Mouse (Mus musculus) MEL (cell line): ENCODE measurements around the gene Entpd7. TPM values are rescaled to one million over a fixed set of nuclear protein-coding genes. Genes with fewer than 3 reads are reported as not detected.
A peak's percentile ranks its signal among the peaks of the same experiment; 100 is the strongest.

Source experiments
- DNase-seq: peaks from one replicate; pipeline ENCODE4 v3.0.0; 2011; ENCODE audit warnings: low read depth, low spot score
- H3K27ac ChIP-seq: 2 replicates; pipeline ENCODE4 v1.5.1; 2012; ENCODE audit warnings: low read depth, mild to moderate bottlenecking, control low read depth, low read length, moderate library complexity; ENCODE audit not compliant: control insufficient read depth
- H3K27me3 ChIP-seq, 2 experiments: fragments of 150-350 bp in 1 of 2; sonication (generic) in 1 of 2; 2 replicates each; pipeline ENCODE4 v1.6.1; 2012; ENCODE audit warnings: low read length in 2 of 2, mild to moderate bottlenecking in 2 of 2, improper control_type of control experiment in 1 of 2, moderate library complexity in 1 of 2; ENCODE audit not compliant: insufficient read depth in 2 of 2, control insufficient read depth in 1 of 2
- H3K36me3 ChIP-seq, 2 experiments: 2 replicates each; pipeline ENCODE4 v1.6.1; 2012 to 2014; ENCODE audit warnings: low read length in 2 of 2, improper control_type of control experiment in 1 of 2, inconsistent platforms in 1 of 2, mild to moderate bottlenecking in 1 of 2; ENCODE audit not compliant: insufficient read depth in 2 of 2, control insufficient read depth in 1 of 2
- H3K4me1 ChIP-seq, 2 experiments: fragments of 150-350 bp in 1 of 2; sonication (generic) in 1 of 2; 2 replicates each; pipeline ENCODE4 v1.6.1; 2012; ENCODE audit warnings: low read length in 2 of 2, improper control_type of control experiment in 1 of 2, mild to moderate bottlenecking in 1 of 2; ENCODE audit not compliant: insufficient read depth in 2 of 2, control insufficient read depth in 1 of 2
- H3K4me3 ChIP-seq, 2 experiments: fragments of 150-350 bp in 1 of 2; sonication (generic) in 1 of 2; 2 replicates each; pipeline ENCODE4 v1.5.1; 2012; ENCODE audit warnings: low read depth in 2 of 2, low read length in 2 of 2, mild to moderate bottlenecking in 2 of 2, moderate library complexity in 2 of 2, control low read depth in 1 of 2, improper control_type of control experiment in 1 of 2; ENCODE audit not compliant: control insufficient read depth in 1 of 2, insufficient read depth in 1 of 2
- H3K79me2 ChIP-seq: 2 replicates; pipeline ENCODE4 v1.6.1; 2012; ENCODE audit warnings: mild to moderate bottlenecking, low read length, moderate library complexity; ENCODE audit not compliant: control insufficient read depth, poor library complexity, insufficient read depth
- H3K9ac ChIP-seq: 2 replicates; pipeline ENCODE4 v1.6.1; 2012; ENCODE audit warnings: low read depth, mild to moderate bottlenecking, control low read depth, low read length, moderate library complexity; ENCODE audit not compliant: control insufficient read depth, poor library complexity, severe bottlenecking
- H3K9me3 ChIP-seq: fragments of 150-350 bp; sonication (generic); replicated peaks from 2 replicates; pipeline ENCODE4 v1.6.1; 2012; ENCODE audit warnings: mild to moderate bottlenecking, low read length, improper control_type of control experiment, moderate library complexity; ENCODE audit not compliant: insufficient read depth
- BHLHE40 ChIP-seq: IDR thresholded peaks from 2 replicates; pipeline ENCODE4 v1.6.1; 2012; ENCODE audit warnings: low read depth, mild to moderate bottlenecking, inconsistent platforms, low read length, improper control_type of control experiment, borderline replicate concordance
- CHD1 ChIP-seq: IDR thresholded peaks from 2 replicates; pipeline ENCODE4 v1.6.1; 2012; ENCODE audit warnings: low read depth, mild to moderate bottlenecking, inconsistent platforms, low read length, improper control_type of control experiment
- CHD2 ChIP-seq: IDR thresholded peaks from 2 replicates; pipeline ENCODE4 v1.6.1; 2011; ENCODE audit warnings: low read length, improper control_type of control experiment
- CTCF ChIP-seq, 3 experiments: IDR thresholded peaks in 2 of 3; conservative IDR thresholded peaks in 1 of 3; 2 replicates each; pipeline ENCODE4 v1.5.1; 2011 to 2012; ENCODE audit warnings: low read length in 3 of 3, low read depth in 2 of 3, mild to moderate bottlenecking in 2 of 3, improper control_type of control experiment in 1 of 3, inconsistent platforms in 1 of 3, mixed read lengths in 1 of 3, moderate library complexity in 1 of 3; ENCODE audit not compliant: control insufficient read depth in 1 of 3, insufficient read depth in 1 of 3, poor library complexity in 1 of 3, severe bottlenecking in 1 of 3
- E2F4 ChIP-seq: IDR thresholded peaks from 2 replicates; pipeline ENCODE4 v1.6.1; 2011; ENCODE audit warnings: low read depth, low read length, improper control_type of control experiment, borderline replicate concordance
- ELF1 ChIP-seq: IDR thresholded peaks from 2 replicates; pipeline ENCODE4 v1.6.1; 2014; ENCODE audit warnings: low read depth, mild to moderate bottlenecking, inconsistent platforms, low read length, improper control_type of control experiment, moderate library complexity
- EP300 ChIP-seq, 2 experiments: IDR thresholded peaks; 2 replicates each; pipeline ENCODE4 v1.6.1; 2011; ENCODE audit warnings: improper control_type of control experiment in 2 of 2, low read length in 2 of 2, low read depth in 1 of 2, mild to moderate bottlenecking in 1 of 2
- ETS1 ChIP-seq: IDR thresholded peaks from 2 replicates; pipeline ENCODE4 v1.6.1; 2012; ENCODE audit warnings: low read depth, mild to moderate bottlenecking, inconsistent platforms, low read length, improper control_type of control experiment, moderate library complexity
- GABPA ChIP-seq: IDR thresholded peaks from 2 replicates; pipeline ENCODE4 v1.6.1; 2012; ENCODE audit warnings: low read depth, mild to moderate bottlenecking, inconsistent platforms, low read length, improper control_type of control experiment, moderate library complexity
- GATA1 ChIP-seq: IDR thresholded peaks from 2 replicates; pipeline ENCODE4 v1.6.1; 2011; ENCODE audit warnings: low read depth, low read length, improper control_type of control experiment
- HCFC1 ChIP-seq: IDR thresholded peaks from 2 replicates; pipeline ENCODE4 v1.6.1; 2012; ENCODE audit warnings: low read depth, mild to moderate bottlenecking, inconsistent platforms, low read length, improper control_type of control experiment, moderate library complexity
- JUND ChIP-seq: IDR thresholded peaks from 2 replicates; pipeline ENCODE4 v1.6.1; 2011; ENCODE audit warnings: low read depth, mild to moderate bottlenecking, improper control_type of control experiment, low read length
- KAT2A ChIP-seq: conservative IDR thresholded peaks from 2 replicates; pipeline ENCODE4 v1.6.1; 2012; ENCODE audit warnings: low read depth, low read length, improper control_type of control experiment, inconsistent platforms
- MAFK ChIP-seq: IDR thresholded peaks from 2 replicates; pipeline ENCODE4 v1.6.1; 2011; ENCODE audit warnings: low read depth, mild to moderate bottlenecking, low read length, improper control_type of control experiment, borderline replicate concordance
- MAX ChIP-seq: IDR thresholded peaks from 2 replicates; pipeline ENCODE4 v1.6.1; 2011; ENCODE audit warnings: low read length, improper control_type of control experiment
- MAZ ChIP-seq: IDR thresholded peaks from 2 replicates; pipeline ENCODE4 v1.6.1; 2012; ENCODE audit warnings: low read depth, mild to moderate bottlenecking, inconsistent platforms, low read length, improper control_type of control experiment
- MEF2A ChIP-seq: IDR thresholded peaks from 2 replicates; pipeline ENCODE4 v1.6.1; 2014; ENCODE audit warnings: low read depth, mild to moderate bottlenecking, inconsistent platforms, low read length, improper control_type of control experiment; ENCODE audit not compliant: poor library complexity, insufficient replicate concordance, severe bottlenecking; ENCODE audit errors: extremely low read depth
- MXI1 ChIP-seq: IDR thresholded peaks from 2 replicates; pipeline ENCODE4 v1.6.1; 2011; ENCODE audit warnings: mild to moderate bottlenecking, low read depth, low read length, improper control_type of control experiment
- MYB ChIP-seq: IDR thresholded peaks from 2 replicates; pipeline ENCODE4 v1.6.1; 2011; ENCODE audit warnings: mild to moderate bottlenecking, low read depth, low read length, improper control_type of control experiment
- MYC ChIP-seq: IDR thresholded peaks from 2 replicates; pipeline ENCODE4 v1.6.1; 2011; ENCODE audit warnings: low read depth, mild to moderate bottlenecking, low read length, improper control_type of control experiment, moderate library complexity
- NELFE ChIP-seq: IDR thresholded peaks from 2 replicates; pipeline ENCODE4 v1.6.1; 2011; ENCODE audit warnings: low read depth, low read length, improper control_type of control experiment
- NRF1 ChIP-seq: IDR thresholded peaks from 2 replicates; pipeline ENCODE4 v1.6.1; 2014; ENCODE audit warnings: low read depth, mild to moderate bottlenecking, inconsistent platforms, low read length, improper control_type of control experiment, moderate library complexity; ENCODE audit not compliant: poor library complexity, insufficient read depth, severe bottlenecking
- POLR2A ChIP-seq, 2 experiments: IDR thresholded peaks; 2 replicates each; pipeline ENCODE4 v1.6.1; 2011 to 2012; ENCODE audit warnings: low read length in 2 of 2, mild to moderate bottlenecking in 2 of 2, control low read depth in 1 of 2, improper control_type of control experiment in 1 of 2, low read depth in 1 of 2, moderate library complexity in 1 of 2; ENCODE audit not compliant: control insufficient read depth in 1 of 2, insufficient read depth in 1 of 2, poor library complexity in 1 of 2
- POLR2AphosphoS2 ChIP-seq: IDR thresholded peaks from 2 replicates; pipeline ENCODE4 v1.6.1; 2011; ENCODE audit warnings: low read length, improper control_type of control experiment
- POLR2AphosphoS5 ChIP-seq: IDR thresholded peaks from 2 replicates; pipeline ENCODE4 v1.6.1; 2012; ENCODE audit warnings: low read depth, borderline replicate concordance, mild to moderate bottlenecking, inconsistent platforms, low read length, moderate library complexity, mixed read lengths
- RAD21 ChIP-seq: IDR thresholded peaks from 2 replicates; pipeline ENCODE4 v1.6.1; 2011; ENCODE audit warnings: mild to moderate bottlenecking, low read depth, low read length, improper control_type of control experiment
- RCOR1 ChIP-seq: IDR thresholded peaks from 2 replicates; pipeline ENCODE4 v1.6.1; 2012; ENCODE audit warnings: low read depth, mild to moderate bottlenecking, inconsistent platforms, low read length, improper control_type of control experiment
- SIN3A ChIP-seq: IDR thresholded peaks from 2 replicates; pipeline ENCODE4 v1.6.1; 2012; ENCODE audit warnings: low read length, improper control_type of control experiment, inconsistent platforms
- SMC3 ChIP-seq: IDR thresholded peaks from 2 replicates; pipeline ENCODE4 v1.6.1; 2011; ENCODE audit warnings: low read depth, low read length, improper control_type of control experiment
- TAL1 ChIP-seq: IDR thresholded peaks from 2 replicates; pipeline ENCODE4 v1.6.1; 2012; ENCODE audit warnings: mild to moderate bottlenecking, inconsistent platforms, low read length, moderate library complexity, mixed read lengths
- TBP ChIP-seq: IDR thresholded peaks from 2 replicates; pipeline ENCODE4 v1.8.0; 2011; ENCODE audit warnings: low read depth, low read length, improper control_type of control experiment
- TCF12 ChIP-seq: IDR thresholded peaks from 2 replicates; pipeline ENCODE4 v1.6.1; 2014; ENCODE audit warnings: low read depth, mild to moderate bottlenecking, inconsistent platforms, low read length, improper control_type of control experiment, moderate library complexity
- USF1 ChIP-seq: IDR thresholded peaks from 2 replicates; pipeline ENCODE4 v1.6.1; 2014; ENCODE audit warnings: low read depth, mild to moderate bottlenecking, inconsistent platforms, low read length, improper control_type of control experiment, moderate library complexity
- USF2 ChIP-seq, 2 experiments: IDR thresholded peaks; 2 replicates each; pipeline ENCODE4 v1.6.1; 2011 to 2012; ENCODE audit warnings: improper control_type of control experiment in 2 of 2, low read length in 2 of 2, borderline replicate concordance in 1 of 2, inconsistent platforms in 1 of 2, low read depth in 1 of 2, mild to moderate bottlenecking in 1 of 2; ENCODE audit not compliant: insufficient read depth in 1 of 2
- ZC3H11A ChIP-seq: IDR thresholded peaks from 2 replicates; pipeline ENCODE4 v1.6.1; 2012; ENCODE audit warnings: low read depth, mild to moderate bottlenecking, inconsistent platforms, low read length, improper control_type of control experiment
- ZKSCAN1 ChIP-seq: IDR thresholded peaks from 2 replicates; pipeline ENCODE4 v1.6.1; 2012; ENCODE audit warnings: low read depth, mild to moderate bottlenecking, inconsistent platforms, low read length, improper control_type of control experiment, moderate library complexity
- ZMIZ1 ChIP-seq: IDR thresholded peaks from 2 replicates; pipeline ENCODE4 v1.6.1; 2012; ENCODE audit warnings: low read depth, mild to moderate bottlenecking, inconsistent platforms, low read length, improper control_type of control experiment, moderate library complexity
- ZNF384 ChIP-seq: IDR thresholded peaks from 2 replicates; pipeline ENCODE4 v1.6.1; 2012; ENCODE audit warnings: low read depth, mild to moderate bottlenecking, inconsistent platforms, low read length, improper control_type of control experiment
- polyA plus RNA-seq, 2 experiments: library from polyadenylated mRNA; stranded (reverse) in 1 of 2; unstranded in 1 of 2; fragments of >175 nt in 1 of 2; fragments of >200 nt in 1 of 2; gene quantifications; 2 replicates each; pipeline versions ENCODE4 v1.2.1 to v1.2.4; 2012; ENCODE audit warnings: low replicate concordance in 2 of 2, low read depth in 1 of 2; ENCODE audit not compliant: insufficient read length in 2 of 2, insufficient read depth in 1 of 2, missing spikeins in 1 of 2
- total RNA-seq: library from RNA; depleted of rRNA; stranded (reverse); fragments of 300-350 nt; gene quantifications from 2 replicates; pipeline ENCODE4 v1.2.3, GENCODE M21; 2012

Gene Entpd7
- total and polyA plus RNA-seq, 3 experiments = 4.2 to 7.7 TPM; not detected in 1

DNA sequence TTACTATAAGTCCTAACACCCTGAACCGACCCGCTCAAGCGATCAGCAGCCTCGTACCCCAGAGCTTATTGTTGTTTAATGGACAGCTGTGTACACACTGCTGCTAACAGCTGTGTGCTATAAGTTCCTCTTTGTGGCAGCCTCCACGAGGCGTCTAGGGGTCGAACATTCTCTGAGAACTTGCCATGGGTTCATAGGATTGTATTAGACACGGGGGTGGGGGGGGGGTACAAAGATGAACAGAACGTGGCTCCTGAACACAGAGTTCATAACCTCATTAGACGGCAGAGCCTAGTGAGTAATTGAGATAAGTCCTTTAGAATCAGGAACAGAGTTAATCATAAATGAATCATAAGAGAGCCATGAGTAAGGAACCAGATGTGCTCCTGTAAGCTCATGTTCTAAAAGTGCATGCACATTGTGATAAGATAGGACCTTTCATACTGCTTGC is 6.1 kb downstream of the Entpd7 start:
- Histone ChIP-seq H3K27me3 (no peaks in the 10 kb centered on the region), H3K36me3 (peaks cover 0 to 9% of the 10 kb centered on the region in 2 experiments; a peak in 2 of 4 replicates), H3K9me3 (no peaks in the 10 kb centered on the region), H3K27ac (peak overlapping the region; percentile 73), H3K9ac (peak overlapping the region; percentile 45), H3K4me1 (peaks cover 5 to 19% of the 10 kb centered on the region in 2 experiments), H3K79me2 (no peaks in the 10 kb centered on the region), H3K4me3 (peak overlapping the region; percentile 2 to 32)
- peak; percentile 92 for DNase-seq
- TF ChIP-seq SIN3A (peak; percentile 95), USF1 (no peak), CHD2 (no peak), GATA1 (peak; percentile 95), HCFC1 (0 out of 2 replicates have a peak, but pooled peaks have one; percentile 15), MAZ (0 out of 2 replicates have a peak, but pooled peaks have one; percentile 18), ZKSCAN1 (no peak), ZNF384 (no peak), MYC (peak; percentile 95), KAT2A (no peak), E2F4 (no peak), POLR2A (IDR thresholded peaks at IDR 0.05; ENCODE audit: control insufficient read depth in 1 of 2, insufficient read depth in 1 of 2, low read depth in 1 of 2, low read length in 2 of 2, poor library complexity in 1 of 2) (no peak; a peak in 1 of 4 replicates), BHLHE40 (peak; percentile 38; the same call in 1 of the 2 replicates), ELF1 (no peak), JUND (0 out of 2 replicates have a peak, but pooled peaks have one; percentile 19), MAX (peak; percentile 74), MEF2A (no peak), MXI1 (peak; percentile 84), RCOR1 (peak; percentile 86), CHD1 (no peak), CTCF (IDR thresholded peaks at IDR 0.05 in 2 of 3, conservative IDR thresholded peaks at IDR 0.05 in 1 of 3; ENCODE audit: control insufficient read depth in 1 of 3, insufficient read depth in 1 of 3, low read depth in 2 of 3, low read length in 3 of 3, poor library complexity in 1 of 3, severe bottlenecking in 1 of 3) (no peak), RAD21 (no peak), EP300 (IDR thresholded peaks at IDR 0.05; ENCODE audit: low read depth in 1 of 2, low read length in 2 of 2) (peak; percentile 88 to 94), ZMIZ1 (no peak), GABPA (no peak), MAFK (no peak), TCF12 (peak; percentile 86), SMC3 (no peak), USF2 (IDR thresholded peaks at IDR 0.05; ENCODE audit: borderline replicate concordance in 1 of 2, insufficient read depth in 1 of 2, low read depth in 1 of 2, low read length in 2 of 2) (no peak), MYB (no peak), POLR2AphosphoS5 (no peak), ZC3H11A (no peak), POLR2AphosphoS2 (no peak), NELFE (no peak), TBP (peak; percentile 60), NRF1 (no peak), TAL1 (peak; percentile 88), ETS1 (peak; percentile 81)
